Mouse (Mus musculus): ENCODE results near the gene Celsr3. TPM values are rescaled to one million over a fixed set of nuclear protein-coding genes. Genes with fewer than 3 reads are reported as not detected.

Gene Celsr3
- polyA plus RNA-seq, 1 experiment = 14.9 TPM

GRCm38 (mm10) chr9:108848419-108848818, 22.3 kb downstream of the Celsr3 start:
- H3K27ac ChIP-seq (ENCODE audit: control insufficient read depth, insufficient read depth, low read depth, low read length, poor library complexity) = no peak overlapping the region
- no peak overlapping the region for H3K4me3 ChIP-seq (replicated peaks; ENCODE audit: control insufficient read depth, low read depth, low read length)
- no peaks in the 10 kb centered on the region; the same call in none of the 2 replicates for H3K4me1 ChIP-seq (ENCODE audit: control insufficient read depth, insufficient read depth, low read length)
- WGBS = 77% methylated on average over 17 of the region's 17 CpGs
- TF ChIP-seq CTCF (IDR thresholded peaks at IDR 0.05; ENCODE audit: control insufficient read depth, insufficient read depth, low read length) = no peak

GRCm38 (mm10) chr9:108852976-108853375, 26.9 kb downstream of the Celsr3 start, which contains the start of gene Slc26a6:
Slc26a6 (plus strand) TSS chr9:108853283.
- no peak for TF ChIP-seq POLR2A (IDR thresholded peaks at IDR 0.05; ENCODE audit: borderline replicate concordance, control insufficient read depth, low read depth, low read length)
- TF ChIP-seq CTCF (IDR thresholded peaks at IDR 0.05; ENCODE audit: control insufficient read depth, insufficient read depth, low read length) = no peak
- Histone ChIP-seq H3K4me3 (replicated peaks; ENCODE audit: control insufficient read depth, low read depth, low read length) (peak within 1 kb of the TSS; percentile 68), H3K27ac (ENCODE audit: control insufficient read depth, insufficient read depth, low read depth, low read length, poor library complexity) (peak within 1 kb of the TSS; percentile 64), H3K4me1 (ENCODE audit: control insufficient read depth, insufficient read depth, low read length) (peaks cover 3% of the 10 kb centered on the region)
- 60% methylated on average over 3 of the region's 3 CpGs for WGBS

DNA sequence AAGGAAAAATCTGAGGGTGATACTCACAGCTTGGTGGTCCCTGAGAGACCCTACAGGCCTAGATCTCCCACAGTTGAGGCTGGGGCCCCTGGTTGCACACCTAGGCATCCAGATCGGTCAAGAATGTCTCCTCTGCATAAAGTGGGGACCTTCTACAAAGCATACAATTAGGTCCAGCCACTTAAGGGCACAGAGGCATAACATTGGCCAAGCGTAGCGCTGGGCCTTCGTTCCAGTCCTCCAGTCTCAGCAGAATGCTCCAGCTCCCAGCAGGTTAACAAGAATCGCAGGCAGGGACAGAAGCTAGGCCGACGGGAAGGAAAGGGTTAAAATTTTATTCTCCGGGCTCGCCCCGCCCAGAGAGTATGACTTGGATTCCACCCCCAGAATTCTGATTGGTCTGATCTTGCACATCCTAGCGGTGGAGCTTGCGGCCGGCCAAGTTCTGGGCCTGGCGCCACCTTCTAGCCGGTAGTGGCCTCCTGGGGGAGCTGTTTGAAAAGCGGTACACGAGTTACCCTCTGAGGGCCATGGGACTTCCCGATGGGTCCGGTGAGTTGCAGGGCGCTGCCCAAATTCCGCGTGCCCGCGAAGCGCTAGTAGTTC, 27.6 kb downstream of the Celsr3 start:
- peaks cover 3% of the 10 kb centered on the region for H3K4me1 ChIP-seq (ENCODE audit: control insufficient read depth, insufficient read depth, low read length)
- WGBS = 2% methylated on average over 25 of the region's 25 CpGs
- TF ChIP-seq POLR2A (IDR thresholded peaks at IDR 0.05; ENCODE audit: borderline replicate concordance, control insufficient read depth, low read depth, low read length) (peak; percentile 5; the same call in 1 of the 2 replicates), CTCF (IDR thresholded peaks at IDR 0.05; ENCODE audit: control insufficient read depth, insufficient read depth, low read length) (peak; percentile 70)
- H3K4me3 ChIP-seq (replicated peaks; ENCODE audit: control insufficient read depth, low read depth, low read length) = peak overlapping the region; percentile 68
- H3K27ac ChIP-seq (ENCODE audit: control insufficient read depth, insufficient read depth, low read depth, low read length, poor library complexity) = peak overlapping the region; percentile 64

DNA sequence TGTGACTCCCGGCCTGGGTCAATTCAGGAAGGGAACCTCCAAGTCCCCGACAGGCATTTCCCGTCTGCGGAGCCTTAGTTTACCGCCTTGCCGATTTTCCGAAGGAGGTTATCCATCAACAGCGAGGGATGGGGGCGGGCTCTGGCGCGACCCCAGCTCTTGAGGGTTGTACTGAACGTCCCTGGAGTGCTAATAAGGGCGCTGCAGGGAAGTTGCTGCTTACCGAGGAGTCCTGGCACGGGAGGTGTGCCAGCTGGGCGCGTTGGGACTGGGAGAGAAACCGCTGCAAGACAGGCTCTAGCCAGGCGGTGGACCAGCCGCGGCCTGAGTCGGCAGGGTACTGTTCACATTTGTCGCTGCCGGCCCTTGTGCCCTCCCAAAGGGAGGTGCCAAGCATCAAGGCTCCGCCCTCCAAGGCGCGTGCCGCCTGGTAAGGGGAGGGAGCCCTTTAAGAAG, 28.1 kb downstream of the Celsr3 start:
- TF ChIP-seq CTCF (IDR thresholded peaks at IDR 0.05; ENCODE audit: control insufficient read depth, insufficient read depth, low read length) = no peak
- TF ChIP-seq POLR2A (IDR thresholded peaks at IDR 0.05; ENCODE audit: borderline replicate concordance, control insufficient read depth, low read depth, low read length) = peak; percentile 94
- WGBS = under 1% methylated on average over 28 of the region's 28 CpGs
- Histone ChIP-seq H3K4me3 (replicated peaks; ENCODE audit: control insufficient read depth, low read depth, low read length) (peak overlapping the region; percentile 68), H3K27ac (ENCODE audit: control insufficient read depth, insufficient read depth, low read depth, low read length, poor library complexity) (peak overlapping the region; percentile 64), H3K4me1 (ENCODE audit: control insufficient read depth, insufficient read depth, low read length) (peaks cover 3% of the 10 kb centered on the region)

DNA sequence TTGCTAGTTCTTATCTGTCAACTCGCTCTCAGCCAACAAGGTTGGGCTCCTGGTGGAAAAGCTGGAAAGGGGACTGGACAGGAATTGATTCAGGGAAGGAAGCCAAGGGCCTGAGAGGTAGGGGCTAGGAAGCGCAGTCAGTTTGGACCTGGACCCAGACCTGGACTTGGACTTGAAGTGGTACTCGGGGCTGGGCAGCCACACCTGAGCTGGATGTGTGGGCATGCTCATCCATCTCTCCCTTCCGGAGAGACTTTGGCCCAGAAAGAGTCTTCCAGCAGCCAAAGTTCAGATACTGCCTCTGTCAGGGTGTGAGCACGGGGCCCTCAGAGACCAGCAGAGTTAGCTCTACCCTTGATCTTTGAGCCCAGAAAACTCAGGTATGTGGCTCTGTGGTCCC, 29.2 kb downstream of the Celsr3 start:
- Histone ChIP-seq H3K27ac (ENCODE audit: control insufficient read depth, insufficient read depth, low read depth, low read length, poor library complexity) (no peak overlapping the region), H3K4me3 (replicated peaks; ENCODE audit: control insufficient read depth, low read depth, low read length) (no peak overlapping the region), H3K4me1 (ENCODE audit: control insufficient read depth, insufficient read depth, low read length) (peaks cover 3% of the 10 kb centered on the region)
- 77% methylated on average over 5 of the region's 5 CpGs for WGBS
- TF ChIP-seq CTCF (IDR thresholded peaks at IDR 0.05; ENCODE audit: control insufficient read depth, insufficient read depth, low read length) = no peak
- no peak for TF ChIP-seq POLR2A (IDR thresholded peaks at IDR 0.05; ENCODE audit: borderline replicate concordance, control insufficient read depth, low read depth, low read length)

DNA sequence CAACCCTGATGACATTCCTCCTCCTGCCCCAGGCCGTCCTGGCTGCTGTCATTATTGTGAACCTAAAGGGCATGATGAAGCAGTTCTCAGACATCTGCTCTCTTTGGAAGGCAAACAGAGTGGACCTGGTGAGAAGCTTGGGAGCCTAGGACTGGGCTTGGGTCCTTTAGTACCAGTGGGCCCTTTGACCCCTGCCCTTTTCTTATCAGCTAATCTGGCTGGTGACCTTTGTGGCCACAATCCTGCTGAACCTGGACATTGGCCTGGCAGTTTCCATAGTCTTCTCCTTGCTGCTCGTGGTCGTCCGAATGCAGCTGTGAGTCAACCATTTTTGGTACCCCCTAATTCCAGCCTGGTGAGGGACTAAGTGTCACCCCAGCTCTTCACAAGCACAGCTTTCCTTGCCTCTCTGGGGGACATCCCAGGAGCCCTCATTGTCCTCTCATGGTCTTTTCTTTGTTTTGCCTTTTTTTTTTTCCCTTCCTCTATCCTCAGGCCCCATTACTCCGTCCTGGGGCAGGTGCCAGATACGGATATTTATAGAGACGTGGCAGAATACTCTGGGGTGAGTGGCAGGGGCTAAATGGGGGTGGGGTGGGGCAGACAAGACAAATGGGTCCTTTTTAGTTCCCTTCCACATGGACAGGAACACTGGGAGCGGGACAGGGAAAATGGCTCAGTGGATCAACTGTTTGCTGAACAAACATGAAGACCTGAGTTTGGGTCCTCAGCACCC, 32.8 kb downstream of the Celsr3 start:
- Histone ChIP-seq H3K4me3 (replicated peaks; ENCODE audit: control insufficient read depth, low read depth, low read length) (no peak overlapping the region), H3K27ac (ENCODE audit: control insufficient read depth, insufficient read depth, low read depth, low read length, poor library complexity) (no peak overlapping the region), H3K4me1 (ENCODE audit: control insufficient read depth, insufficient read depth, low read length) (peaks cover 1% of the 10 kb centered on the region; the same call in 1 of the 2 replicates)
- TF ChIP-seq POLR2A (IDR thresholded peaks at IDR 0.05; ENCODE audit: borderline replicate concordance, control insufficient read depth, low read depth, low read length) (no peak), CTCF (IDR thresholded peaks at IDR 0.05; ENCODE audit: control insufficient read depth, insufficient read depth, low read length) (no peak)
- 91% methylated on average over 8 of the region's 8 CpGs for WGBS

Other genes starting within 250 kb of the Celsr3 start
- 5.8 and 7.9 TPM in 2 replicates for gene Wdr6, start 247.6 kb upstream of the Celsr3 start, polyA plus RNA-seq (2011; ENCODE audit: insufficient read depth, insufficient read length, low replicate concordance, missing spikeins)
- 1.4 TPM in 1 of 2 replicates, not detected in the other for gene P4htm, start 228.7 kb upstream of the Celsr3 start, polyA plus RNA-seq (2011; ENCODE audit: insufficient read depth, insufficient read length, low replicate concordance, missing spikeins)
- gene Arih2, start 176.9 kb upstream of the Celsr3 start, polyA plus RNA-seq (2011; ENCODE audit: insufficient read depth, insufficient read length, low replicate concordance, missing spikeins) = 28.5 and 29.4 TPM in 2 replicates
- gene Slc25a20, start 164.2 kb upstream of the Celsr3 start, polyA plus RNA-seq (2011; ENCODE audit: insufficient read depth, insufficient read length, low replicate concordance, missing spikeins) = 8.4 and 13.7 TPM in 2 replicates
- gene Prkar2a, start 137.0 kb upstream of the Celsr3 start, polyA plus RNA-seq (2011; ENCODE audit: insufficient read depth, insufficient read length, low replicate concordance, missing spikeins) = 3.8 and 10.6 TPM in 2 replicates
- 28.0 and 37.3 TPM in 2 replicates for gene Ip6k2, start 42.5 kb upstream of the Celsr3 start, polyA plus RNA-seq (2011; ENCODE audit: insufficient read depth, insufficient read length, low replicate concordance, missing spikeins)
- gene Nckipsd, start 18.0 kb upstream of the Celsr3 start, polyA plus RNA-seq (2011; ENCODE audit: insufficient read depth, insufficient read length, low replicate concordance, missing spikeins) = 10.0 and 13.4 TPM in 2 replicates
- gene Slc26a6, start 27.0 kb downstream of the Celsr3 start, polyA plus RNA-seq (2011; ENCODE audit: insufficient read depth, insufficient read length, low replicate concordance, missing spikeins) = 11.0 and 13.3 TPM in 2 replicates
- gene Tmem89, start 88.3 kb downstream of the Celsr3 start, polyA plus RNA-seq (2011; ENCODE audit: insufficient read depth, insufficient read length, low replicate concordance, missing spikeins) = not detected in 2 replicates
- gene Uqcrc1, start 110.3 kb downstream of the Celsr3 start, polyA plus RNA-seq (2011; ENCODE audit: insufficient read depth, insufficient read length, low replicate concordance, missing spikeins) = 50.7 and 70.0 TPM in 2 replicates
- 5.5 and 17.5 TPM in 2 replicates for gene Col7a1, start 127.3 kb downstream of the Celsr3 start, polyA plus RNA-seq (2011; ENCODE audit: insufficient read depth, insufficient read length, low replicate concordance, missing spikeins)
- gene Ucn2, start 159.7 kb downstream of the Celsr3 start, polyA plus RNA-seq (2011; ENCODE audit: insufficient read depth, insufficient read length, low replicate concordance, missing spikeins) = not detected in 2 replicates
- gene Pfkfb4, start 165.5 kb downstream of the Celsr3 start, polyA plus RNA-seq (2011; ENCODE audit: insufficient read depth, insufficient read length, low replicate concordance, missing spikeins) = 15.4 and 35.2 TPM in 2 replicates
- gene Shisa5, start 212.2 kb downstream of the Celsr3 start, polyA plus RNA-seq (2011; ENCODE audit: insufficient read depth, insufficient read length, low replicate concordance, missing spikeins) = 69.2 and 133 TPM in 2 replicates
- gene Trex1, start 233.4 kb downstream of the Celsr3 start, polyA plus RNA-seq (2011; ENCODE audit: insufficient read depth, insufficient read length, low replicate concordance, missing spikeins) = 10.1 and 19.5 TPM in 2 replicates
- gene Atrip, start 247.8 kb downstream of the Celsr3 start, polyA plus RNA-seq (2011; ENCODE audit: insufficient read depth, insufficient read length, low replicate concordance, missing spikeins) = 5.8 and 10.2 TPM in 2 replicates

Data from bone marrow, adult 2 months (tissue).